Mouse (Mus musculus): ENCODE measurements around the gene Vmn1r222. TPM values are rescaled to one million over a fixed set of nuclear protein-coding genes. Genes with fewer than 3 reads are reported as not detected.
"Not testable (repeated sequence)": the region's sequence is repeated elsewhere in the genome, so short reads cannot be mapped to it uniquely, and the experiment has no call there.

Vmn1r222 gene
- total RNA-seq (2014; rRNA removed) = not detected in 2 replicates
- polyA plus RNA-seq (2015; fragmentation: Nextera tagmentation; extraction: Ambion mirVana) = not detected in 2 replicates

- H3K9me3 ChIP-seq (ENCODE audit: low read length); DNase-seq (ENCODE audit: low spot score); ATAC-seq; H3K4me3 ChIP-seq (ENCODE audit: low read length); H3K27me3 ChIP-seq (ENCODE audit: insufficient read depth, low read length); H3K4me2 ChIP-seq (ENCODE audit: low read depth, low read length); H3K4me1 ChIP-seq (ENCODE audit: insufficient read depth, low read length); H3K36me3 ChIP-seq (ENCODE audit: insufficient read depth, low read length); H3K9ac ChIP-seq (replicated peaks; ENCODE audit: low read length); H3K27ac ChIP-seq: not testable (repeated sequence)
These were observed at the start of gene Vmn1r222 for GRCm38 (mm10) chr13:23235847-23236246. Gene Vmn1r222 (minus strand): TSS chr13:23235947.

GRCm38 (mm10) chr13:23285191-23285920, 49.6 kb upstream of the Vmn1r222 start:
- Histone ChIP-seq H3K9ac (replicated peaks; ENCODE audit: low read length) (no peak overlapping the region; the same call in 1 of the 2 replicates), H3K36me3 (ENCODE audit: insufficient read depth, low read length) (no peaks in the 10 kb centered on the region), H3K27ac (no peak overlapping the region), H3K4me2 (ENCODE audit: low read depth, low read length) (peak overlapping the region; percentile 68), H3K27me3 (ENCODE audit: insufficient read depth, low read length) (no peaks in the 10 kb centered on the region), H3K4me1 (ENCODE audit: insufficient read depth, low read length) (no peaks in the 10 kb centered on the region), H3K9me3 (ENCODE audit: low read length) (no peaks in the 10 kb centered on the region), H3K4me3 (ENCODE audit: low read length) (peak overlapping the region; percentile 42)
- 3% methylated on average over 22 of the region's 22 CpGs for WGBS
- TF ChIP-seq CTCF (IDR thresholded peaks at IDR 0.05; ENCODE audit: low read depth) = no peak
- ATAC-seq (peak; percentile 90), DNase-seq (ENCODE audit: low spot score) (peak; percentile 53)

GRCm38 (mm10) chr13:23279992-23280391, 44.2 kb upstream of the Vmn1r222 start:
- no peaks in the 10 kb centered on the region for H3K27me3 ChIP-seq (ENCODE audit: insufficient read depth, low read length)
- no peak for DNase-seq (ENCODE audit: low spot score)
- ATAC-seq = no peak
- no peak overlapping the region for H3K9ac ChIP-seq (replicated peaks; ENCODE audit: low read length)
- 92% methylated on average over 3 of the region's 3 CpGs for WGBS
- no peak for TF ChIP-seq CTCF (IDR thresholded peaks at IDR 0.05; ENCODE audit: low read depth)
- H3K4me2 ChIP-seq (ENCODE audit: low read depth, low read length) = no peak overlapping the region
- H3K4me3 ChIP-seq (ENCODE audit: low read length) = no peak overlapping the region
- no peaks in the 10 kb centered on the region for H3K9me3 ChIP-seq (ENCODE audit: low read length)
- no peaks in the 10 kb centered on the region for H3K36me3 ChIP-seq (ENCODE audit: insufficient read depth, low read length)
- no peak overlapping the region for H3K27ac ChIP-seq
- H3K4me1 ChIP-seq (ENCODE audit: insufficient read depth, low read length) = no peaks in the 10 kb centered on the region

- Histone ChIP-seq H3K4me2 (ENCODE audit: low read depth, low read length) (no peak overlapping the region), H3K4me3 (ENCODE audit: low read length) (no peak overlapping the region), H3K4me1 (ENCODE audit: insufficient read depth, low read length) (no peaks in the 10 kb centered on the region), H3K9me3 (ENCODE audit: low read length) (no peaks in the 10 kb centered on the region), H3K36me3 (ENCODE audit: insufficient read depth, low read length) (no peaks in the 10 kb centered on the region), H3K27ac (no peak overlapping the region), H3K9ac (replicated peaks; ENCODE audit: low read length) (no peak overlapping the region), H3K27me3 (ENCODE audit: insufficient read depth, low read length) (no peaks in the 10 kb centered on the region)
- WGBS = 87% methylated on average over 4 of the region's 4 CpGs
- no peak for ATAC-seq
- TF ChIP-seq CTCF (IDR thresholded peaks at IDR 0.05; ENCODE audit: low read depth) = no peak
- DNase-seq (ENCODE audit: low spot score) = no peak
These were observed 43.8 kb upstream of the Vmn1r222 start for GRCm38 (mm10) chr13:23279576-23279975.

GRCm38 (mm10) chr13:23270321-23271101, 34.8 kb upstream of the Vmn1r222 start:
- 0 out of 2 replicates have a peak, but pooled peaks have one; percentile 2 for TF ChIP-seq CTCF (IDR thresholded peaks at IDR 0.05; ENCODE audit: low read depth)
- Histone ChIP-seq H3K4me2 (ENCODE audit: low read depth, low read length) (peak overlapping the region; percentile 48), H3K27ac (peak overlapping the region; percentile 68), H3K27me3 (ENCODE audit: insufficient read depth, low read length) (no peaks in the 10 kb centered on the region), H3K4me3 (ENCODE audit: low read length) (peak overlapping the region; percentile 44), H3K4me1 (ENCODE audit: insufficient read depth, low read length) (no peaks in the 10 kb centered on the region), H3K9ac (replicated peaks; ENCODE audit: low read length) (peak overlapping the region; percentile 42), H3K9me3 (ENCODE audit: low read length) (no peaks in the 10 kb centered on the region), H3K36me3 (ENCODE audit: insufficient read depth, low read length) (no peaks in the 10 kb centered on the region)
- DNase-seq (ENCODE audit: low spot score) (peak; percentile 82), ATAC-seq (peak; percentile 96)
- 3% methylated on average over 34 of the region's 34 CpGs for WGBS

GRCm38 (mm10) chr13:23269681-23270080, 33.9 kb upstream of the Vmn1r222 start:
- Histone ChIP-seq H3K36me3 (ENCODE audit: insufficient read depth, low read length) (no peaks in the 10 kb centered on the region), H3K4me3 (ENCODE audit: low read length) (peak overlapping the region; percentile 44), H3K27me3 (ENCODE audit: insufficient read depth, low read length) (no peaks in the 10 kb centered on the region), H3K9ac (replicated peaks; ENCODE audit: low read length) (peak overlapping the region; percentile 42; the same call in 1 of the 2 replicates), H3K27ac (no peak overlapping the region), H3K4me1 (ENCODE audit: insufficient read depth, low read length) (no peaks in the 10 kb centered on the region), H3K4me2 (ENCODE audit: low read depth, low read length) (peak overlapping the region; percentile 48), H3K9me3 (ENCODE audit: low read length) (no peaks in the 10 kb centered on the region)
- 33% methylated on average over 11 of the region's 11 CpGs for WGBS
- DNase-seq (ENCODE audit: low spot score) (peak; percentile 37), ATAC-seq (peak; percentile 39; the same call in 1 of the 2 replicates)
- TF ChIP-seq CTCF (IDR thresholded peaks at IDR 0.05; ENCODE audit: low read depth) = no peak
